Mouse (Mus musculus) mature B cell (primary cell): ENCODE results near the gene Slc22a4.

Experiments
- in situ Hi-C: fragments of 300-500 bp; cut with MboI; formaldehyde crosslinking; loops from 2 replicates; pipeline ENCODE4 v1.14.3; 2019

The Slc22a4 gene

GRCm38 (mm10) chr11:54028044-54028951 is at the start of gene Slc22a4:
TSS of gene Slc22a4 (minus strand) at chr11:54028090.
- in situ Hi-C loops: no loop called here

GRCm38 (mm10) chr11:54076101-54076500 is 48.2 kb upstream of the Slc22a4 start:
- in situ Hi-C loops: no loop called here

GRCm38 (mm10) chr11:54075353-54075752 is 47.5 kb upstream of the Slc22a4 start:
- in situ Hi-C loops: no loop called here

- in situ Hi-C loops: no loop called here
Measured at GRCm38 (mm10) chr11:54073291-54073690, 45.4 kb upstream of the Slc22a4 start.

GRCm38 (mm10) chr11:54071726-54072445 is 44.0 kb upstream of the Slc22a4 start:
- in situ Hi-C loops: no loop called here

- in situ Hi-C loops: no loop called here
Measured at GRCm38 (mm10) chr11:54068520-54069371, 40.9 kb upstream of the Slc22a4 start, which contains the start of gene Pdlim4. TSS of gene Pdlim4 (minus strand) at chr11:54069014.

- in situ Hi-C loops: no loop called here
Measured at GRCm38 (mm10) chr11:54067996-54068519, 40.2 kb upstream of the Slc22a4 start.

GRCm38 (mm10) chr11:54067318-54067995 is 39.6 kb upstream of the Slc22a4 start:
- in situ Hi-C loops: no loop called here

GRCm38 (mm10) chr11:54066400-54066799 is 38.5 kb upstream of the Slc22a4 start:
- in situ Hi-C loops: no loop called here

- in situ Hi-C loops: no loop called here
Measured at GRCm38 (mm10) chr11:54065915-54066178, 38.0 kb upstream of the Slc22a4 start.

GRCm38 (mm10) chr11:54065106-54065914 is 37.4 kb upstream of the Slc22a4 start:
- in situ Hi-C loops: no loop called here

GRCm38 (mm10) chr11:54064412-54064978 is 36.6 kb upstream of the Slc22a4 start:
- in situ Hi-C loops: no loop called here

- in situ Hi-C loops: no loop called here
Measured at GRCm38 (mm10) chr11:54063472-54063775, 35.5 kb upstream of the Slc22a4 start.

GRCm38 (mm10) chr11:54062753-54063471 is 35.0 kb upstream of the Slc22a4 start:
- in situ Hi-C loops: no loop called here

GRCm38 (mm10) chr11:54062086-54062752 is 34.3 kb upstream of the Slc22a4 start:
- in situ Hi-C loops: no loop called here

GRCm38 (mm10) chr11:54060316-54060715 is 32.4 kb upstream of the Slc22a4 start:
- in situ Hi-C loops: no loop called here

- in situ Hi-C loops: no loop called here
Measured at GRCm38 (mm10) chr11:54059526-54059925, 31.6 kb upstream of the Slc22a4 start.

GRCm38 (mm10) chr11:54058643-54059042 is 30.8 kb upstream of the Slc22a4 start:
- in situ Hi-C loops: no loop called here

- in situ Hi-C loops: no loop called here
Measured at GRCm38 (mm10) chr11:54058056-54058617, 30.2 kb upstream of the Slc22a4 start.
